Mouse (Mus musculus): Measurements from ENCODE around the gene Car2.
A peak's percentile ranks its signal among the peaks of the same experiment; 100 is the strongest.

Car2 gene

DNA sequence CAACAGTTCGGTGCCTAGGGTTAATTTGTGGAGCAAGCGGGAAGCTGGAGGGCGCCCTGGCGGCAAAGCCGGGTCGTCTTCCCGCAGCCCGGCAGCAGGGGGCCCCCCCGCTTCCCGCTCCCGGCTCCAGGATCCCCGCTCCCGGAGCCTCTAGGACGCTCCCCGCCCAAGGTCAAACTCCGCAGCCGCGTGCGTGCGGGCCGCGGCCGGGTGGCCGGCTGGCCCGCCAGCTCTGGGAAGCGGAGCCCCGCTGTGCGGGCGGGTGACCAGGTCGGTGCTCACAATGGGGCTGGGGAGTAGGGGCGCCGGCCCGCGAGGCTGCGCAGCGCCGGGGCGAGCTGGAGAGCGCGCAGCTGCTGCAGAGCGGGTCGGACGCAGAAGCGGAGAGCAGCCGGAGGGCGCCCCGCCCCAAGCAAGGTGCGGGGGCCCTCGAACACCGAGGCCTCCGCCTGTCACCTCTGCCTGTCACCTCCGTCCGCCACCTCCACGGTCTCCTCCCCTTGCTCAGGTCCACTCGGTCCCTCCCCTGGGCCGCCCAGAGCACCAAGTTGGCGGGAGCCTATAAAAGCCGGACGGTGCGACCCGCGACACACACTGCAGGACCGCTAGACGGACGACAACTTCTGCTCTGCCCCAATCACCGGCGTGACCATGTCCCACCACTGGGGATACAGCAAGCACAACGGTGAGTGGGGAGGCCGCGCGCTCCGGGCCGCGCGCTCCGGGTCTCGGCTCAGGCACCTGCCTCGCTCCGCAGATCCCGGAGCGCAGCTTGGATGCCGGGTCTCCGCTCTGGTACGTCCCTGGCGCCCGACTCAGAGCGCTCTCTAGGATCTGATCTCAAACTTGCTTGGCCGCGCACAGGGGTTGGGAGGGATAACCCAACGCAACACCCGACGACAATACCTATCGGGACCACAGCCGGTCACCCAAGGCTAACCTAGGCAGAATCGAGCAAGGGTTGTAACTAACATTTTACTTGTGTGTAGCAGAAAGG lies at the start of gene Car2:
Car2 (plus strand) TSS at position 172 of the 997 bp plus-strand sequence.
- DNase-seq, result peak; percentile 89

- DNase-seq, result no peak
Observed at GRCm38 (mm10) chr3:14838936-14839335, 47.1 kb upstream of the Car2 start.

DNA sequence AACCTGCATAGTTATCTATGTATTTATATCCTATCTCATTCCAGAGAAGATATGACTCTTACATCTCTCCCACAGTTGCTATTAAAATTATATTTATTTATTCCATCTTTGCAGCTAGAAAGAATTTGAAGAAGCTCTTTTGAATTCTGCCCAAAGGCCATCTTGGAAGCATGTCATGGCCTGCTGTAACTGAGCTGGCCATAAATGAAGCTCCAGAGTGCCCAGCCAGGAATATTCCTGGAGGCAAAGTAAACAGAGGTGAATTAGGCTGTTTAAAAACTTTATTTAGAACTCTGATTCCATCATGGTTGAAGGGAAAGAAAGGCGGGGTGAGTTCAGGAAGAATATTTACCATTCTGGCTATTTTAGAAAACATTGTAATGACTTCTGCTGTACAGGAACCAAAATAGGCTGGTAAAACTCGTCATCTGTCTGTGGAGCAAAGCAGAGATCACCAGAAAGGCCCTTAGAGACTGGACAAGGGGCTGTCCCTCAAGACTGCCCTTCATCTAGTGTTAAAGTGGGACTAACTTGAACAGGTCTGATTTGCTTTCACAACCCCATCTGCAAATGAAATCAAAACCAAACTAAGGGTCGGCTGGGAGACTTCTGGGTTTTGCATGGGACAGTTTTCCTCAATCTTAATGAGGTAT lies 46.5 kb upstream of the Car2 start:
- DNase-seq, result no peak

GRCm38 (mm10) chr3:14848587-14849254 lies 37.4 kb upstream of the Car2 start:
- DNase-seq, result no peak

DNA sequence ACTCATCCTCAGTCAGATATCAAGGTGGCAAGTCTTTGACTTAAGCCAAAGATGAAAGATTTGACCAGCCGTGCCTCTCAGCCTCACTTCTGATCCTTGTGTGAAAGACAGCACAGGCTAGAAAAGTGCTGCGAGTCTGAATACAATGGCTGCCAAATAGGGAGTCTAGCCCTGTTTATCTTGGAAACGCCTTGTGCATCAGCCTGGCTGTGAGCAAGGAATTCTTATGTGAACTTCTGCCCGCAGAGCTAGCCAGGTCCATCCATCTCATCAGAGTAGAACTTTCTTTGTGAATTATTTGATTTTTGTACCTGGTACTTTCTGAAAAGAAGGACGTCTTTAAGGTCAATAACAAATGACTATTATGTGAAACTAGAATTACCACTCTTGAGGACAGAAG lies 32.1 kb upstream of the Car2 start:
- DNase-seq, result no peak

GRCm38 (mm10) chr3:14854446-14854845 lies 31.6 kb upstream of the Car2 start:
- DNase-seq, result no peak

DNA sequence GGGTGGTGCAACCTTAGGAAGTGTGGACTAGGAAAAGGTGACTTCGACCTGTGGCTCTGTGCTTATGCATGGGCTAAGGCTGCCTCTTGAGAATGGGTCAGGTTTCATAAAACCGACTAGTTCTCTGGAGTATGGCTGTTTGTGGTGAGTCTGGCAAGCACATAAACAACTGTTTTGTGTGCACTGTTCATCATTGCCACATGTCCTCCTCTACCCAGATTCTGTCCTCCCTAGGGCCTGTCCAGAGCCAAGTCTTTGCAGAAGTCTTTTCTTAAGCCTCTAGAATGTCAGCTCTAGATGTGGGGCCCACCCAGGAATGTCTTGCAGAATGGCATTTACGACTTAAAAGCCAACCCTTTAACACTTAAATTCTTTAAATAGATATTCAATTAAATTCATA lies 28.2 kb upstream of the Car2 start:
- no peak for DNase-seq

GRCm38 (mm10) chr3:14860291-14860690 lies 25.8 kb upstream of the Car2 start:
- DNase-seq, result no peak

DNA sequence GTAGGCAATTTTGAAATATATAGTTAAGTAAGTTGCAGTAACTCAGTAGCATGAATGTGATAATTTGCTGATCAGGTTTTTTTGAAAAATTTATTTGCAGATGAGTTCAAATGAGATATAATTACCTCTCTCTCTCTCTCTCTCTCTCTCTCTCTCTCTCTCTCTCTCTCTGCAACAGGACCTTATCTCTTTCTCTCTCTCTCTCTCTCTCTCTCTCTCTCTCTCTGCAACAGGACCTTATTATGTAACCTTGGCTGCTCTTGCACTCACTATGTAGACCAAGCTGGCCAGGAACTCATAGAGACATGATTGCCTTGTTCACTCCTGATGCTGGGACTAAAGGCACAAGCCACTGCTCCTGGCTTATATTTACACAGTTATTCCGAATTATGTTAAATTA lies 24.9 kb upstream of the Car2 start:
- no peak for DNase-seq

- no peak for DNase-seq
Observed at GRCm38 (mm10) chr3:14861787-14862186, 24.3 kb upstream of the Car2 start.

GRCm38 (mm10) chr3:14862654-14863021 lies 23.4 kb upstream of the Car2 start:
- no peak for DNase-seq

DNA sequence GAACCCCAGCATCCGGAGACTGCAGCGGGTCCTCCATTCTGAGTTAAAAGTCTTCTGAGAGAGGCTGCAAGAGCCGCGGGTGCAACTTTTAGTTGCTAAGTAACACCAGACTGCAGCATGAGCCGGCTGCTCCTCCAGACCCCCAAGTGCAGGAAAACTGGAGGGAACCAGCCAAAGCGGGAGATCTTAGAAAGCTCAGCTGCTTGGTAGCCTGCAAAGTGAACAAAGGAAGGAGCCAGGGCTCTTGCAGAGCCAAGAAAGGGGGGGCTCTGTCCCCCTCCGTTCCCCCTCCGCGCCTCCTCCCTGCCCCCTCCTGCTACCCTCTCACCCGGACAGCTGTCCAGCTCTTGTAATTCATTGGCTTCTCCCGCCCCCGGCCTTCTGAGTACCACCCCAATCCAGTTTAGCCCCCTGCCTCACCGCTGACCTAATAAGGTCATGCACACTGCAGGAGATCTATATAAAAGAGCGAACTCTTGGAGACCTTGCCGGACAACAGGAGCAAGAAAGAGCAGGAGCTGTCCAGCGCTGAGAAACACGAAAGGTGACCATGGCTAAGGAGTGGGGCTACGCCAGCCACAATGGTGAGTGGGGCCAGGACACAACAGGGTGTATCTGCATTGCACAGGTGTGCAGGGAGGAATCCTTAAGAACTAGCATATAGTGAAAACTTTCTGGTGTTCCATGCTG lies 22.9 kb upstream of the Car2 start, which contains the start of gene Car3:
Car3 (plus strand) TSS at position 491 of the 690 bp plus-strand sequence.
- no peak for DNase-seq

- no peak for DNase-seq
Observed at GRCm38 (mm10) chr3:14863922-14864321, 22.2 kb upstream of the Car2 start.

DNA sequence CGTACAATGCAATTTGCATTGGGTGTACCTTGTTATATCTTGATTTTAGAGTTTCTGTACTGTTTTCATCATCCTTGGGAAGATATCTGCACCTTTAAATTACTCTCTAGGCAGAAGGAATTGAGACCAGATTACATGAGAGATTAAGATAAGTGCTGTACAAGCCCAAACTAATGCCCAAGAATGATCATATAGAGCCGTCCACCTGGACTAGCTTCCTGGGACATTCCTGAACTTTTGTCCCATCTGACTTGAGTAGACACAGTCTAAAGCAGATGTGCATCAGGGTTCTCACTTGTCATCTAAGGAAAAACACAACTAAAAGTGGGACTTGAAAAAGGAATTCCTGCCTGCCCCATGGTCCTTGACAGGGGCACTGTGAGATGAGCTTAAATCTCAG lies 20.1 kb upstream of the Car2 start:
- DNase-seq, result no peak

GRCm38 (mm10) chr3:14869779-14870178 lies 16.3 kb upstream of the Car2 start:
- DNase-seq, result peak; percentile 77

DNA sequence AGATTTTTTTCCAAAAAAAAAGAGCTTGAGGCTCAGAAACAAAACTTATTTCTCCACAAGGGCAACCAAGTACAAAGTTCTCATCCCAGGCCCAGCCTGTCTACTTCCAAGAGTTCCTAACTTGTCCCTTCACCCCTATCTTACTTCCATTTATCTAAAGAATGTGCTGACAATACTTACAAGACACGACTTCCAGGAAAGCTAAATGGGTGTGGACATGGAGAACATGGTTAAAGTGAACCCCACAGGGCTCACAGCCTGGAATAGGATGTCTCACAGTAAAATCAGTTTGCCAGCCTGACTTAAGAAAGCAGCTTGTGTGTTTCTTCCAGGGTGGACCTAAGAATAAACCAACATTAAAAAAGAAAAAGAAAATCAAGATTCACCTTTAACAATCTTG lies 15.5 kb upstream of the Car2 start:
- DNase-seq, result no peak

GRCm38 (mm10) chr3:14871386-14871785 lies 14.7 kb upstream of the Car2 start:
- peak; percentile 37 for DNase-seq

- no peak for DNase-seq
Observed at GRCm38 (mm10) chr3:14874402-14875040, 11.6 kb upstream of the Car2 start.

GRCm38 (mm10) chr3:14876325-14876918 lies 9.7 kb upstream of the Car2 start:
- DNase-seq, result no peak

GRCm38 (mm10) chr3:14877251-14877909 lies 8.7 kb upstream of the Car2 start:
- DNase-seq, result no peak

DNA sequence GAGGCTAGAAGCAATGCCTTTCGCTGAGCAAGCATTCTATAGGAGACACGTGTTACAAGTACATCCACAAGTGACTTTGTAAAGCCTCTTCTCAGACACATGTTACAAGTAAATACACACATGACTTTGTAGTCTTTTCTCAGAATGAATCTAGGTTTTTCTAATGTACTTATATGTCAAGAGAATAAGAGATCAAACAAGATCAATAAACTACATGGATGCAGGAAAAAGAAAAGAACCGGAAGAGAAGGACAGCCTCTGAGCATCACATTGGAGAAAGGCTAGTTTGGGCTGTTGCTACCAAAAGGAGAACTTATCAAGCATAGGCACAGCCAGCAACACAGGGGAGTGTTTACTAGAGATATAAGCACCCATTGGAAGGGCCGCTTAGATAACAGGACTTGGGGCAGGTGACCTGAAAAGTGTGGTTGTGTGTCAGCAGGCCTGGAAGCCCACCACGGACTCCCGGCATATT lies 7.3 kb upstream of the Car2 start:
- DNase-seq, result no peak

All from kidney, postnatal 14 days (tissue).